Mouse (Mus musculus) urinary bladder, postnatal 25 days (tissue): ENCODE measurements at regions not wholly inside any gene's neighbourhood (a gene's known extent, or its start where the extent isn't known, plus 50 kb on each side); places are given as distances from the start of the nearest gene placed in this dataset.

Experiments
- DNase-seq: peaks from one replicate; pipeline ENCODE4 v3.0.0; 2022; ENCODE audit warnings: low spot score

- DNase-seq, result no peak
These were observed 73.7 kb upstream of the Igsf21 start for GRCm38 (mm10) chr4:140320120-140320921.

- no peak for DNase-seq
These were observed 66.1 kb upstream of the Igsf21 start for GRCm38 (mm10) chr4:140312635-140313034.

GRCm38 (mm10) chr4:140307481-140307880, 60.9 kb upstream of the Igsf21 start:
- DNase-seq, result no peak

GRCm38 (mm10) chr4:140304960-140305359, 58.4 kb upstream of the Igsf21 start:
- no peak for DNase-seq

- DNase-seq, result no peak
These were observed 55.1 kb upstream of the Igsf21 start for GRCm38 (mm10) chr4:140301661-140302060.

GRCm38 (mm10) chr4:140297912-140298620, 51.5 kb upstream of the Igsf21 start:
- no peak for DNase-seq
